Mouse (Mus musculus) c-Kit-negative CD71-positive TER-119-positive erythroid progenitor cells, embryonic 14.5 days (primary cell): ENCODE measurements around the gene Chrm5.
A peak's percentile ranks its signal among the peaks of the same experiment; 100 is the strongest.
"Not testable (repeated sequence)": the region's sequence is repeated elsewhere in the genome, so short reads cannot be mapped to it uniquely, and the experiment has no call there.

Experiments used
- DNase-seq: peaks from one replicate; pipeline ENCODE4 v3.0.0-alpha.2; 2013; ENCODE audit warnings: low read depth, low spot score

Gene Chrm5

DNA sequence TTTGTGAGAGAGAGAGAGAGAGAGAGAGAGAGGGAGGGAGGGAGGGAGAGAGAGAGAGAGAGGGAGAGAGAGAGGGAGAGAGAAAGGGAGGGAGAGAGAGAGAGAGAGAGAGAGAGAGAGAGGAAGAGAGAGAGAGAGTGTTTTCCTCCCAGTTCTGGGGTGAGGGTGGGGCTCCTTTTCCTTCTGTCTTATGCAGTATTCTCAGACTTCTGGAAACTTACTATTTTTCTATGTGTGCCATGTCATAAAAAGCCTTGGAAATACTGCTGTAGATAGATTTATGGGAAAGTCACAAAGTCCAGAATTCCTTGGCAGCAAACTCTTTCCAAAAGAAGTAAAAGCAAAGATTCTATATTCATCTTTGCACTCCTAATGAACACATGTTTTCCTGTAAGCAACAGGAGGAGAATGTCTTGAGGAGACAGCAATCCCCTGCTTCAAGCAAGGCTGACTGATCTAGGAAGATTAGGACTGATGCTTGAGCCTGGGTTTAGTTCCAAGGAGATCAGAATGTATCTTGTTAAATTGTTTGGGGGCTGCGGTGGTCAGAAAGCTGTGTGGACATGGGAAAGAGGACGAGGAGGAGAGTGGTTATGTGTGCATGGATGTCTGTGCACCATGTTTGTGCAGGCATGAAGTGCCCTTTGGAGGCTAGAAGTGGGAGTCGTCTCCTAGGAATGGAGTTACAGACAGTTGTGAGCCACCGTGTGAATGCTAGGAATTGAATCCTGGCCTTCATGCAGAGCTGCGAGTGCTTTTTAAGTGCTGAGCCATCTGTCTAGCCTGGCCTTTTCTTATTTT lies 2.2 kb upstream of the Chrm5 start:
- no peak for DNase-seq

DNA sequence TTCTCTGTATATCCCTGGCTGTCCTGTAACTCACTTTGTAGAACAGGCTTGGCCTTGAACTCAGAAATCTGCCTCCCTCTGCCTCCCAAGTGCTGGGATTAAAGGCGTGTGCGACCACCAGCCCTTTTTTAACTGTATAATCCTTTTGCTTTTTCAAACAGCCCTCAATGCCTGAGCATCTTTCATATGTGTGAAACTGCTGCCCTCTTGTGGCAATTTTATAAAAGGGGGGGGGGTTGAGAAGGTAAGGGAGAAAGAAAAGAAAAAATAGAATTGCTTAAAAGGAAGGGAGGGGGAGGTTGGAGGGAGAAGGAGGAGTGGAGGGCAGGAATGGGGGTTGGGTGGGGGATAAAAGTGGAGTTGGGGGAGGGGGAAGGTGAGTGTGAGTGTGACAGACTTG lies 995 bp upstream of the Chrm5 start:
- DNase-seq: no peak

DNA sequence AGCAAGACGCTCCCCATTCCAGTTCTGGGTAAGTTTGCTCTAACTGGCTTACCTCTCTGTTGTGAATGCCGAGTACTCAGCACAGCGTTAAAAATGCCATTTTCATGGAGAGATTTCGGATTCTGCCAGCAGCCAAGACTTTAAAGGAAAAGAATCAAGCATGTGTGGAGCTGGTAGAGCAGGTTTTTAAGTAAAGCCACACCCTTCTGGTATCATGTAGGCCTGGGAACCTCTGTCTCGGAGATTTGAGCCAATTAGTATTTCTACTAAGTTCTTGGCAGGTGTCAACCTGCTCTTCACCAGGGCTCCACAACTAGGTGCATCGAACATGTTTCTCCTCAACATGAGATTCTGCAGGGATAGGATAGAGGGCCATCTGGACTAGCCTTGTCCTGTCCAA lies 4.0 kb downstream of the Chrm5 start:
- DNase-seq: no peak

DNA sequence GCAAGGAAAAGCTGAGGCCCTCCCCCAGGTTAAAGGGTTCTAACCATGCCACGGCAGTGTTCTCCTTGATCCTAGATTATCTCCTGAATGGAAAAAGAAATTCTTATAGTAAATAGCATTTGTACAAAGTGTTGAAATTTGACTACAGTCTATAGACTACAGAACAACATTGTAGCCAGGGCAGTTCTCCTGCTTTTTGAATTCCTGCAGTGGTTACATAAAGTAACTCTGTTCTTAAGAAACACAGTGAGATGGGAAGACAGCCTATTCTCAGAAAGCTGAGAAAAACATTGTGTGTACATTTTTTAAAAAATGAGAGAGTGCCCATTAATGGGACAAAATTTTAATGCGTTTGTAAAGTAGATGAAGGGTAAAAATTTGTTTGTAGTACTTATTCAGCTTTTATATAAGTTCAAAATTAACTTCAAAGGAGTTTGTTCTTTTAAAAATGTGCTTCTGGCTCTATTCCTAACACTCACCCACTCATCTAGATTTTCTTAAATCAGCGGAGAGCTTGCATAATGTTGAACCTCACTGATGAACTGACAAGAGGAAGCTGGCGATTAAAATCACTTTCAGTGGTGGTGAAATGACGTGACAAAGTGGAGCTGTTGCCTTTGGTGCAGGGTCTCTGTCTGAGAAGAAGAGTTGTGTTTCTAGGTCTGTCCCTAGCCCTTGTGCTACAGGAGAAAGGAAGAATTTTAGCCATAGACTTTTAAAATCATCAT lies 5.4 kb downstream of the Chrm5 start:
- no peak for DNase-seq

DNA sequence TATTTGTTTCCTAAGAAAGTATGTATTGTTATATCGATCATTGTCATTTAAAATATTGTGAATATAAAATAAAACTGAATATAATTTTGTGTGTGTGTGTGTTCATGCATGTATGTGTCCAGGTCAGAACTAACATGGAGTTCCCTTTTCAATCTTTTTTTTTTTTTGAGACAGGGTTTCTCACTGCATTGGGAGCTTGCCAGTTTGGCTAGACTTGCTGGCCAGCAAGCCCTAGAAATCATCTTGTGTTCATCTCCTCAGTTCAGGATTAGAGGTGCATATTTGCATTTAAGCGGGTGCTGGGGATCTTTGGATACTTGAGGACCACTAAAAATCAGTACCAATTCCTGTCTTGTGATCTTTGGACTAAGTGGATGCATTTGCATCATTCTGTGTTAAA lies 8.5 kb downstream of the Chrm5 start:
- no peak for DNase-seq

DNA sequence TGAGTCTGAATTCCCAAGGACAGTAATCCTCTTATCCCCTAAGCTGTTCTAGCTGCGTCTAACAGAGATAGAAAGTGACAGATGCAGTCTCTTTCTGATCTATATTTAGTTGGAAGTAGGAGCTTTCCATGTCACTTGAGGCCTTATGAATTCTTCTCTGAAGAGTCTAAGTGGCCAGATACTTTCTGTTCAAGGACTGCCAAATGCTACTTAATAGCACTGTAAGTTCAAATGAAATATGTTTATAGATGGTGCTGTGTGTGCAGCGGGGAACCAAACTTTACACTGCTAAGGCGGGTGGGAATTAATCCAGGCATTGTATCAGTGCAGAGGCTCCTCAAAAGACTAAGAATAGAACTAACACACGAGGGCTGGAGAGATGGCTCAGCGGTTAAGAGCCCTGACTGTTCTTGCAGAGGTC lies 9.6 kb downstream of the Chrm5 start:
- DNase-seq: no peak

DNA sequence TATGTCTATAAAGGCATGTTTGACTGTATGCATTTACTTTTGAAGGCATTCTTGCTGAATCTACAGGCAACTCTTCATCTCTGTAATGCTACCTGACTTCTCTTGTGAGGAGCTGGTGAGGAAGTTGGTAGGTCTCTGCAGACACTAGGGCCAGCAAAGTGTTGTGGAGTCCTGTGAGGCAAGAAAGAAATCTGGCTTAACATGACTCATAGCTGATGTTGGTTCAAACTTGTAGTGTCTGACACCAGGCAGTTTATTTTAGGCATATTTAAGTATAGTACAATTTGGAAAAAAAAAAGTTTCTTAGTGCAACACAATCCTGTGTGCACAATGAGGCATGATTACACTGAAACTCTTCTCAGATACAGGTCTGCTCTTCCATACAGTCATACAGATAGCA lies 11.0 kb downstream of the Chrm5 start:
- no peak for DNase-seq

DNA sequence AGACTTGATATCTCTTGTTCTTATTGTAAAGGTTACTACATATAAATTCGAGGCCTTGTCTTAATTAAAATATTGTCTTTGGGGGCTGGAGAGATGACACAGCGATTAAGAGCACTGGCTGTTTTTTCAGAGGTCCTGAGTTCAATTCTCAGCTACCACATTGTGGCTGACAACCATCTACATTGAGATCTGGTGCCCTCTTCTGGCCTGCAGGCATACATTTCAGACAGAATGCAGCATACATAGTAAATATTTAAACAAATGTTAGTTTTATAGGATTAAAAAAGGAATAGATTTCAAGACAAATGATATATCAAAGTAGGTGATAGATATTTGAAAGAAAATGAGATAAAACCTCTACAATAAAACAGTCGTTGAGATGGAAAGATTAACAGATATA lies 20.0 kb downstream of the Chrm5 start:
- no peak for DNase-seq

DNA sequence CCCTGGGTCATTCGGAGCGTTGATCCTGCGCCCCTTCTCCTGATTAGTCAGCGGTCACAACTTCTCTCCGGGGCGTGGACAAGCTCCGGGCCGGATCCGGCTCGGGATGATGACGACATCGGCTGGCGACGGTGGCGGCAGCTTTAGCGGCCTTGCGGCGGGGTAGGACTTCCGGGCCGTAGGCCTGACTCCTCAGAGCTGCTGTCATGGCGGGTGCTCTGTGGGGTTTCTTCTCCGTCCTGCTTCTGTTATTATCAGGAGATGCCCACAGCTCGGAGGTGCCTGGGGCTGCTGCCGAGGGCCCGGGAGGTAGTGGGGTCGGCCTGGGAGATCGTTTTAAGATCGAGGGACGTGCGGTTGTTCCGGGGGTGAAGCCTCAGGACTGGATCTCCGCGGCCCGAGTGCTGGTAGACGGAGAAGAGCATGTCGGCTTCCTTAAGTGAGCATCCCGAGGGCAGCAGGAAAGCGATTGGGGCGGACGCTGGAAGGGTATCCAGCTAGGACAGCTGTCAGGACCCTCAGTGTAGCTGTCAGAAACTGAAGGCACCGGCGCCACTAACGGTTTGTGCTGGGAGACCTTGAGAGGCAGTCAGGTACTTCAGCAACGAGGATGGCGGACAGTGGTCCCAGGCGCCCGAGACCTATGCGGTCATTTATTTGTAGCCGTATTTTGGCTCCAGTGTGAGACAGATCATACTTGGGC lies 25.6 kb downstream of the Chrm5 start, which contains the start of gene Emc7:
Emc7 (plus strand) TSS at position 136 of the 703 bp plus-strand sequence.
- peak; percentile 86 for DNase-seq

DNA sequence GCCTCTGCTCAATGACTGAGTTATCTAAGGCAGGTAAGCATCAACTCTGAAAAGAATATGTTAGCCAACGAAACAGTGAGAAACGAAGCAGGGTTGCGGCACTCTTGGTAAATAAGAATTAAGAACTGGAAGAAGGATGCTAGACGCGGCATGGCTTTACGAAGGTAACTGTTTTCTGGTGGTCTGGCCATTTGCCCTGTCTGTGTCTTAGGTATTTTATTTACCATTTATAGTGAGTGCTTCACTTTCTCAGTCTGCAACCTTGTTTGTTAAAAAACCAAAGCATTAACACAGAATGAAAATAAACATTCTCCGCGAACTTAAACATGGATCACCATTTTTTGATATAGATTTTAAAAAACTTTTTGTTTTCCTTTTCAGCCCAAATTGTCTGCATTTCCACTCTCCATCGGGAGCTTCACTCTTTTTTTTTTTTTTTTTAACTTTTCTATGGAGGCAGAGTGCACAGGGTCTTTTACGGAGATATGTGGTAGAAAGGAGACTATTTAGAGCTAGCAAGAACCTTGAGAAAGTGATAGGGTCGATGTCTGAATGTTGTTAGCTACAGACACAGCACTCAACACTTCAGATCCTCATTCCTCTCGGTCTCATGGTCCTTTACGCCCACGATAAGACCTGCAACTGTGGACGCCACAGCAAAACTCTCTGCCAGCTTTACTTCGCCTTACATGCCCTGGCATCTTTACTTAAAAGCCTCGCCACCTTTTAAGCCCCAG lies 26.3 kb downstream of the Chrm5 start:
- DNase-seq: no peak

DNA sequence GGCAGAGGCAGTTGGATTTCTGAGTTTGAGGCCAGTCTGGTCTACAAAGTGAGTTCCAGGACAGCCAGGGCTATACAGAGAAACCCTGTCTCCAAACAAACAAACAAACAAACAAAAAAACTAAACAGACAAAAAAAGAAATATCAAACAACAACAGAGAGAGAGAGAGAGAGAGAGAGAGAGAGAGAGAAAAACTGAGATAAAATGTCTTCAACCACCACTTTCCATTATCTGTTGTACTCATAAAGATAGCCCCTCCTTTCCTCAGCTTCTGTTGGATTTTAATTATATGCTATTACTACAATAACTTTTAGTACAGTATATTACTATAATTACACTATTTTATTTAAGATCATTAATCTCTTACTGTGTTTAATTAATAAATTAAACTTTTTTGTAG lies 28.1 kb downstream of the Chrm5 start:
- DNase-seq: not testable (repeated sequence)

DNA sequence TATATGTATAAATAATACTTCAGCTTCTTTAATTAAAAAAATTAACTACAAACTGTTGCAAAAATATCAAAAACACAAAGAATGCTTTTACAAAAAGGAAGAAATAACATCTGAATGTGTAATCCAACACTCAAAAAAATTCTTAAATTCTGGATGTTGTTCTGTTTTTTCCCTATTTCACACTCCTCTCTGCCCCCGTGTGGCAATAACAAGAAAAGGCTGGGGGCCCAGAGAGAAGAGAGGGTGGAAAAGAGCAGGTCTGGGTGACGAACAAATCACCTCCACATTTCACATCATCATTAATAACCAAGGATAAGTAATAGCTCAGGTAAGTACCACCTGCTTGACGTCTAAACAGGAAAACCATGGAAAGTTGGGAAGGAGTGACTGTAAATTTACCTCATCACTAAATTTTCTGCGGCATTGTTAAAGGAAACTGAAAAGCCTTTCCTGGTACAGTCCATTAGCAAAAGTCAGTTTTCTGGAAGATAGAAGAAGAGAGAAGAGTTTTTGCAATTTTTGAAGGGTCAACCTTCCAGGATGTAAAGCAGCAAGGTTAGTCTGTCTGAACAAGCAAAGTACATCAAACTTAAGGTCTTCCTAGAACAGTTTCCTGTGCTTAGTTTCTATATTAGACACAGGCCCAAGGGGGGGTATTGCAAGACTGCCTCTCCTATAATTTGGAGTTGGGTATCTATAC lies 30.8 kb downstream of the Chrm5 start:
- no peak for DNase-seq

DNA sequence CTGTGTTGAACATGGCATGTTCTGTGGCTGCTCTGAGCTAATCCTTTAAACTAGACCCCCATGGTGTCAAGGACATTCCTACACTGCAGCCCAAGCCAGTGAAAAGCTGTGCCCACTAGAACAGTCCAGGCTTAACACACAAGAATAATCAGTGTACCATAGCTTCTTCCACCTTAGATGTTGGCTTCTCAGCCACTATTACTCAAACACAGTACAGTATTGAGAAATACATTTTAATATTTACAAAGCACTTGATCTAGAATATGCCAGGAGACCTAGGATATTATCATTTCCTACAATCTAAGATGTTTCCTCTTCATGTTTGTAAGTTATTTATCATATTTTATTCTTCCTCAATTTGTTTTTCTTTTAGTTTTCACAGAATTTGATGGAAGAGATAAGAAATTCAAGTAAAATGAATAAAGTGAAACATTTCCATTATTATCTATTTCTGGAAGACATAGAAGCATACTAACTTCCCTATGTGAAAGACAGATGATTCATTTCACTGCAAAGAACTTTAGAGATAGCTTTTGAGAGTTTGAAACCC lies 32.0 kb downstream of the Chrm5 start:
- no peak for DNase-seq

DNA sequence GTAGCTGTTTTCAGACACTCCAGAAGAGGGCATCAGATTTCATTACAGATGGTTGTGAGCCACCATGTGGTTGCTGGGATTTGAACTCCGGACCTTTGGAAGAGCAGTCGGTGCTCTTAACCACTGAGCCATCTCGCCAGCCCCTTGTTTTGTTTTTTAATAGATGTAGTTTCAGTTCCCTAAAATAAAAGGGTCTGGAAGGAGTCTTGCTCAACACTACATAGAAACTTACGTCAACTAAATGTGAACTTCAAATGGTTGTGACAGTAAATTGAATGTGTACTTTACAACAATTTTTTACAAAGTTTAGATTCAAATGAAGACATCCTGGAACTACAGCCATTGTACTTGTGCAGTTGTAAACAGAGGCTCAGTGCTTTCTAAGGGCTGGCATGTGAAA lies 32.5 kb downstream of the Chrm5 start:
- not testable (repeated sequence) for DNase-seq

DNA sequence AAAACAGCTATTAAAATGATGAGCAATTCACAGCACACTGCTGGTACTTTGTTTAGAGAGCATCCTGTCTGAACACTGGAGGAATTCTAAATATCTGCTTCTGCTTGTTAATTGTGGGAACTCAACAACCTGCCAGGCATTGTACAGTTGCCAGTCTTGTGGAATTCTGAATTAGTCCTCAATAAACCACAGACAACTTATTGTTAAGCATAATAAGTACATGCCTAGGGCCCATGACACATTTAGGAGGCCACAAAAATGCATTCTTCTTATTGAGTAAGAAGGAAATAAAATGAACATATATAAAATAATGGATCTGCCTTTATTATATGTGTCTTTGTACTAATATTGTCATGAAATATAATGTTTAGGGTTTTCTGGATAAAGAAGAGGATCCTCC lies 35.1 kb downstream of the Chrm5 start:
- no peak for DNase-seq

DNA sequence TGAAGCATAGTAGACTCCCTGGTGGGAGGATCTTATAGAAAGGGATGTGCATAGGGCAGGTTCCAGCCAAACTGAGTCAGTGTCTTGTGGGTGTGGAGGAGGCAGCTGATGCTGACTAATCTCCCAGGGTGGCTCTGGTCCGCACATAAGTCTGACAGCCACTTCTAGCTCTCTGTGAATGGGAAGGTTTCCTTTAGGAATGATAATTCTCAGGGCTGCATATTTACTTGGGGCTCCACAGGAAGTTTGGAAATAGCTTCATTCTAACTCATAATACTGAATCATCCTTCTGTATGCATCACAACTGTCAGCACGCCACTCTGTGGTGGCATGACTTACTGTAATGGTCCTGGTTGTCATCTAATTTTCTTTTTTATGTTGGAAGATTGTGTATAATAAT lies 37.1 kb downstream of the Chrm5 start:
- DNase-seq: no peak

DNA sequence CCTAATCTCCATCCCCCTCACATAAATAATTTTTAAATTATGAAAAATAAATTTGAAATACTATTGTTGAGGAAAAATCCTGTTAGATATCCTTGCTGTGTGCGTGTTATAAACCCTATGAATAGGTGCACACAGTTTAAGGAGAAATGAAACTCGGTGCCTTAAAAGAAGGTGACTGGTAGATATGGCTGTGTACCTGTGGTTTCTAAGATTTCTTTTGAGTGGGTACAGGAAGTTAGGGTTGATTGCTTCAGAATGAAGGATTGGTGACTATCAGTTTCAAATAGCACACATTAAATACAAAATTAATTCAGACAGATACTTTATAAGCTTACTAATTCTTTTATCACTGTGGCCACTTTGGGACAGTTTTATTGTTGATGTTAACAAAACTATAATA lies 43.0 kb downstream of the Chrm5 start:
- DNase-seq: no peak

DNA sequence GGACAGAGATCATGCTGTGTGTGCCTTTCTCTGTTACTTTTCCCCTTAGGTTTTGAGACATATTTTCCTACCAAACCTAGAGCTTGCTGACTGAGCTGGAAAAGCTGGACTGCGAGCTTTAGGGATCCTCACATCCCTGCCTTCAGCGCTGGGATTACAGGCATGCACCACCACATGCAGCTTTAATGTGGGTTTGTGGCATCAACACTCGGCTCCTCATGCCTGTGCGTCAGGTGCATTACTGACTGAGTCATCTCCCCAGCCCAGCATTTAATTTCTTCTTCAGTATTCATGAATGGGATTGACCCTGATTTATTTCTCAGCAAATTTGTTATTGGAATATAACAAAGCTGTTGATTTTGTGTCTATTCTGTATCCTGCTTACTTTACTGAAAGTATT lies 44.3 kb downstream of the Chrm5 start:
- DNase-seq: no peak

DNA sequence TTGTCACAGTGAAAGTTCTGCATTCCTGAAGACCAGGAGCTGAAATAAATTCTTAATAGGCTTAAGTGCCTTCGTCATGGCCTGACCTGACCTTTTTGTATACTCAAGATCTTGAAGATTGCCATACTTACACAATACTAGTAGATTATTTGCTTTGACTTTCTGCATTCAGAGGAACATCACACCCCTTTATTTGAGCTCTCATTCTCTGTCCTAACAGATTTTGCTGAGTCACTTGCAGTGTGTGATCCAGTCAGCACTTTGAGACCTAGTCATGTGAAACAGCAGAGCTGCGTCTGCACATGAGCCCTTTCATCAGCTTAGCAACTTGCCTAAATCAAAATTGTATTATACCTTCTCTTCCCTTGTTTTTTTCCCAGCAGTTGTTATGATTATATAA lies 47.2 kb downstream of the Chrm5 start:
- DNase-seq: no peak

DNA sequence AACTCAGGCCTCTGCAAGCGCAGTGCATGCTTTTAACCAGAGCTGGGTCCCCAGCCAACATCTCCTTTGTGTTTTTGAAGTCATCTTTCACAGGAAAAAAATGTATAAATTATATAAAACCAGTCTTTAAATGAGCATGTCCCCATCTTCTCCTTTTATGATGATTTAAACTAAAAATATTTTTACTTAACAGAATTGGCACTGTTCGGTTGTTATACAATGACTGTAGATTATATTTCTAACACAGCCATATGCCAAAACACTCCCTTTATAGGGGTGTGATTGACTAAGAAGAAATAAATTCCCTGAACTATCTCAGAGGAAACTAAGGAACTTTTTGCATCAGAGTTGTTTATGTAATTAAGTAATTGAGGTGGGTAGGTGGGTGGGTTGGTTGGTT lies 48.0 kb downstream of the Chrm5 start:
- no peak for DNase-seq

DNA sequence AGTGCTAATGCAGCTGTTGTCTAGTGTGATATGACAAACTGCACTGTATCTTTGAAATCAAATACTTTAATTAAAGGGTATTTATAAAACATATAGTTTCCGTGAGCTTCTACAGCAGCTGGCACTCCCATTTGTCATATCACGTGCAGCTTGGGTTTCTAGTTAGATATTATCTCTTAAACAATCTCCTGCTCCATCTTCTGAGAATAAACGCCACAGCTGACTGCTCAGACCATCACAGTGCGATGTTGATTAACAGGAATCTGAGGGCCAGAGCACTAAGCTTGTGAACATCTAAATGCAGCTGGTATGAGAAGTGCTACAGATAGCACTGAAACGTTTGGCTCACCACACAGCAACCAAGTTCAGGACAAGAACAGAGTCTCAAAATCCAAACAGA lies 50.2 kb downstream of the Chrm5 start:
- DNase-seq: no peak
